Mouse (Mus musculus) duodenum, adult 2 months (tissue): ENCODE measurements around the gene Terb2. TPM values are rescaled to one million over a fixed set of nuclear protein-coding genes. Genes with fewer than 3 reads are reported as not detected.

Experiments
- polyA plus RNA-seq: library from polyadenylated mRNA; depleted of rRNA; stranded (reverse); fragments of >200 nt; gene quantifications from 2 replicates; pipeline ENCODE4 v1.2.3, GENCODE M21; 2012; ENCODE audit warnings: low replicate concordance; rRNA removed

Terb2 gene
- not detected in 2 replicates for polyA plus RNA-seq

DNA sequence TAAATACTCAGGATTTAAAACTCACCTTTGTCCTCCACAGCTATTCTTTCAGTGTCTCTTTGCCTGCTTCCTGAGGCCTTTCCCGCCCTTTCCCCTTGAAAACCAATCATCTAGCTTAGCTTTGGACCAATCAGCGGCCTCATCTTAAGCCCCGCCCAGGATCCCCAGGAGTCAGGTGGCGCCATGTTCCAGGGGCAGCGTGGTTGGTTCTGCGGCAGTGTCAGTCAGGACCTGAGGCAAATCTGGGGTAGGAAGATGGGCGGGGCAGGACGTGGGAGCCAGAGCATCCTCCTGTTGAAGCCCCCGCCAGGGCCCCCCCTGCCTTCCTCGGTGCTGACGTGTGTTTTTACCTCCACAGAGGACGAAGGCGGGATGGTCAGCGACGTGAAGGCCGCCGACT is at the start of gene Terb2, which contains the start of gene Patl2:
TSS of gene Terb2 (plus strand) at position 167 of the 400 bp plus-strand sequence.
TSS of gene Patl2 (minus strand) at position 84 of the 400 bp plus-strand sequence.

DNA sequence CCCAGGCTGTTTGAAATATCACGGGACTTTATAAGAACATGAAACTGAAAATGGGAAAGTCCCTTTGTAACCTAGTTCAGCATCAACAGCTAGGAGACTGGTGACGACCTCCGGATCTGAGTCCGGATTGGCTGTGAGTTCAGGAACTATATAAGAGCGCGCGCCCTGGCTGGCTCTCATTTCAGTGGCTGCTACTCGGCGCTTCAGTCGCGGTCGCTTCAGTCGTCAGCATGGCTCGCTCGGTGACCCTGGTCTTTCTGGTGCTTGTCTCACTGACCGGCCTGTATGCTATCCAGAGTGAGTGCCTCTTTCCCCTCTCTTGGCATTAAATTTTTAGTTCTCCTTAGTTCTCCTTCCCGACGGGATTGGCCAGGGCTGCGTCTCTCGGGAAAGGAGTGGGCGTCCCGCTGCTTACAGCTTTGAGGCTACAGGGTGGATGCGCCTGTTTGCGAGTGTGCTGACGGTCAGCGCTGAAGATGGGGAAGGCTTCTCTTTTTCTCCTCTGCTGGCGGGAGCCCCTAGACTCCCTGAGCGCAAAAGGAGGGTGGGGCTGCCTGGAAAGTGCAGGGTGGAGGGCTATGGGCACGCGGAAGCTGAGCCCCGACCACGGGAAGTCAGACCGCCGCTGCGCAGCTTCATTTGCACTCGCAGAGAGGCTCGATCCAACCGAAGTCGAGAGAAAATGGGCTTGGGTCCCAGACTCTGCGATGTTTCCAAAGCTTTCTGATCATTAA is 38.4 kb upstream of the Terb2 start, which contains the start of gene B2m:
TSS of gene B2m (plus strand) at position 179 of the 734 bp plus-strand sequence.

DNA sequence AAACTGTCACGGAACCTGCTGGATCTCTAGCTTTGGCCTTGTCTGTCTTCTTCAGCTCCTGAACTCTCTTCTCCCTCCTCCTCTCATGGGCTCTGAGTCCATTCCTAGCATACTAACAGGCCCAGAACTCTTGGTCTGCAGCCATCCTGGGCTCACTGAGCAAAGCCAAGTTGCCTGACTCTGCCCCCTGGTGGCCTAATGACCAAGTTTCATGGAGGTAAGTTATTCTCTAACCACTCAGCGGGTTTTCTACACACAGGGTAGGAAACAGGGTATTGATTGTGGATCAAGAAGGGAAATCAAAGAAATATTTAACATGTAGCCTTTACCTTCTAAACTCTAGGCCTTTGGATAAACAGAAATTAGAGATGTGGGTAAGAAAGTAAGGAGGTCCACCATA is 25.4 kb upstream of the Terb2 start, which contains the start of gene Trim69:
TSS of gene Trim69 (plus strand) at position 21 of the 400 bp plus-strand sequence.

DNA sequence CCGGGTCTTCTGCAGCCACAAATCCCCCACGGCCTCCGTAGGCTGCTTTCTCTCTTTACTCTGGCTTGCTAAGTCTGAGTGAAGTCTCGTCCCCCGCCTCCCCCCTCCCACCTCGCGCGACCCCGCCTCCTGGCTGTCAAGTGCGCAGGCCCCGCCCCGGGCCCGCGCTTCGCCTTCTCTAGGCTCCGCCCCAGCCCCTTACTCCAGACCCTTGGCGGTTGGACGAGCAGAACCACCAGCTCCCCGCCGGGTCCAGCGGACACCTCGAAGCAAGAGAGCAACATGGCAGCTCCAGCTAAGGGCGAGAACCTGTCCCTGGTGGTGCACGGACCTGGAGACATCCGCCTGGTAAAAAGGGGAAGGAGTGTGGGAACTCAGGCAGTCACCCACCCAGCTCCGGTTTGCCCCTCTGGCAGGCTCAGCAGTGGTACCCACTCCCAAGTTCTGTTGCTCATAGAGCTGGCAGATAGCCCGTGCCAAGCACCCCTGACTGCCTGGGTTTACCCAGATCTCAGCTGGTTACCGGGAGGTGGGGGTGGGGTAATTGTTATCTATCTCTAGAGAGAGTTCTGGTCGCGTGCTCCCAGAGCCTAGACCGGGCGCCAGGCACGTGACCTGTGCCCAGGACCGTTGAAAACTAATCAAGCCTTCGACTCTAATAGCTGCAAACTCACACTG is 48.7 kb downstream of the Terb2 start, which contains the start of gene Sord:
TSS of gene Sord (plus strand) at position 139 of the 678 bp plus-strand sequence.

Other genes starting within 250 kb of the Terb2 start
- gene Ctdspl2, start 230.3 kb upstream of the Terb2 start, polyA plus RNA-seq = 0.52 and 0.57 TPM in 2 replicates
- not detected in 2 replicates for gene Mageb3, start 230.2 kb upstream of the Terb2 start, polyA plus RNA-seq
- gene Eif3j1, start 157.7 kb upstream of the Terb2 start, polyA plus RNA-seq = 2.8 and 3.4 TPM in 2 replicates
- 2.7 and 3.8 TPM in 2 replicates for gene Spg11, start 67.9 kb upstream of the Terb2 start, polyA plus RNA-seq
- 999 and 1,700 TPM in 2 replicates for gene B2m, start 38.6 kb upstream of the Terb2 start, polyA plus RNA-seq
- gene Trim69, start 25.6 kb upstream of the Terb2 start, polyA plus RNA-seq = not detected in 2 replicates
- gene Patl2, start 83 bp upstream of the Terb2 start, polyA plus RNA-seq = not detected in 2 replicates
- gene Sord, start 48.5 kb downstream of the Terb2 start, polyA plus RNA-seq = 11.8 and 30.9 TPM in 2 replicates
- gene Duox2, start 112.2 kb downstream of the Terb2 start, polyA plus RNA-seq = 4.8 and 7.1 TPM in 2 replicates
- gene Duoxa2, start 112.6 kb downstream of the Terb2 start, polyA plus RNA-seq = 10.0 and 12.2 TPM in 2 replicates
- gene Duoxa1, start 127.5 kb downstream of the Terb2 start, polyA plus RNA-seq = 0.11 and 0.22 TPM in 2 replicates
- 0.05 and 0.28 TPM in 2 replicates for gene Duox1, start 129.4 kb downstream of the Terb2 start, polyA plus RNA-seq
- 9.3 and 14.1 TPM in 2 replicates for gene Shf, start 182.9 kb downstream of the Terb2 start, polyA plus RNA-seq
- 4.8 and 31.1 TPM in 2 replicates for gene Slc28a2, start 240.2 kb downstream of the Terb2 start, polyA plus RNA-seq